Mouse (Mus musculus) T-cell, adult 2 months (primary cell): Measurements from ENCODE around the gene Ropn1l.

Source experiments
- DNase-seq: peaks from one replicate; pipeline ENCODE4 v3.0.0; 2022; ENCODE audit warnings: low spot score

The Ropn1l gene

GRCm38 (mm10) chr15:31453098-31453916 lies at the start of gene Ropn1l:
Gene Ropn1l, minus strand, starts transcription at chr15:31453737.
- DNase-seq, result peak; percentile 40

- DNase-seq, result no peak
Observed at GRCm38 (mm10) chr15:31502996-31503395, 49.5 kb upstream of the Ropn1l start.

- DNase-seq, result no peak
Observed at GRCm38 (mm10) chr15:31502313-31502712, 48.8 kb upstream of the Ropn1l start.

GRCm38 (mm10) chr15:31494803-31495202 lies 41.3 kb upstream of the Ropn1l start:
- no peak for DNase-seq

GRCm38 (mm10) chr15:31494310-31494709 lies 40.8 kb upstream of the Ropn1l start:
- DNase-seq, result no peak

- DNase-seq, result no peak
Observed at GRCm38 (mm10) chr15:31487407-31487806, 33.9 kb upstream of the Ropn1l start.

GRCm38 (mm10) chr15:31476678-31477077 lies 23.1 kb upstream of the Ropn1l start:
- DNase-seq, result no peak

GRCm38 (mm10) chr15:31472645-31473574 lies 19.4 kb upstream of the Ropn1l start:
- no peak for DNase-seq

- DNase-seq, result no peak
Observed at GRCm38 (mm10) chr15:31471529-31471928, 18.0 kb upstream of the Ropn1l start.

GRCm38 (mm10) chr15:31469497-31469896 lies 16.0 kb upstream of the Ropn1l start:
- no peak for DNase-seq

GRCm38 (mm10) chr15:31468806-31469205 lies 15.3 kb upstream of the Ropn1l start:
- DNase-seq, result no peak

- no peak for DNase-seq
Observed at GRCm38 (mm10) chr15:31466749-31467148, 13.2 kb upstream of the Ropn1l start.

GRCm38 (mm10) chr15:31466295-31466694 lies 12.8 kb upstream of the Ropn1l start:
- DNase-seq, result no peak

GRCm38 (mm10) chr15:31465806-31466205 lies 12.3 kb upstream of the Ropn1l start:
- no peak for DNase-seq

GRCm38 (mm10) chr15:31460571-31460970 lies 7.0 kb upstream of the Ropn1l start:
- peak; percentile 28 for DNase-seq

- DNase-seq, result no peak
Observed at GRCm38 (mm10) chr15:31458081-31458480, 4.5 kb upstream of the Ropn1l start.

- no peak for DNase-seq
Observed at GRCm38 (mm10) chr15:31456381-31456780, 2.8 kb upstream of the Ropn1l start.

- no peak for DNase-seq
Observed at GRCm38 (mm10) chr15:31454861-31455295, 1.3 kb upstream of the Ropn1l start.

- no peak for DNase-seq
Observed at GRCm38 (mm10) chr15:31454096-31454860, 741 bp upstream of the Ropn1l start.

- no peak for DNase-seq
Observed at GRCm38 (mm10) chr15:31452336-31453097, 1.0 kb downstream of the Ropn1l start.

GRCm38 (mm10) chr15:31449772-31450171 lies 3.8 kb downstream of the Ropn1l start:
- DNase-seq, result no peak
